Mouse (Mus musculus) liver, postnatal 0 days (tissue): ENCODE results near the gene Aars2. TPM values are rescaled to one million over a fixed set of nuclear protein-coding genes. Genes with fewer than 3 reads are reported as not detected.

Experiments used
- ATAC-seq: fragments of 200-750 bp; cut with Nextera tagmentation; 2 replicates; pipeline ENCODE4 v1.8.0; 2017; ENCODE audit warnings: mild to moderate bottlenecking, moderate library complexity
- DNase-seq: peaks from one replicate; pipeline ENCODE4 v3.0.0-alpha.2; 2016
- H3K27ac ChIP-seq: fragments of 300-500 bp; sonication (generic); 2 replicates; pipeline ENCODE4 v1.5.1; 2014; ENCODE audit warnings: antibody characterized with exemption, moderate library complexity, mild to moderate bottlenecking, low read depth
- H3K27me3 ChIP-seq: fragments of 300-500 bp; sonication (generic); 2 replicates; pipeline ENCODE4 v1.6.1; 2014; ENCODE audit warnings: low read length, control low read depth, mixed read lengths; ENCODE audit not compliant: insufficient read depth
- H3K36me3 ChIP-seq: fragments of 300-500 bp; sonication (generic); replicated peaks from 2 replicates; pipeline ENCODE4 v1.6.1; 2014; ENCODE audit warnings: mild to moderate bottlenecking, control low read depth, low read length, moderate library complexity, mixed read lengths; ENCODE audit not compliant: insufficient read depth
- H3K4me1 ChIP-seq: fragments of 300-500 bp; sonication (generic); 2 replicates; pipeline ENCODE4 v1.6.1; 2014; ENCODE audit warnings: antibody characterized with exemption, mild to moderate bottlenecking, control low read depth; ENCODE audit not compliant: insufficient read depth
- H3K4me2 ChIP-seq: fragments of 300-500 bp; sonication (generic); 2 replicates; pipeline ENCODE4 v1.6.1; 2014; ENCODE audit warnings: low read depth, mild to moderate bottlenecking, low read length, moderate library complexity, mixed read lengths
- H3K4me3 ChIP-seq: fragments of 300-500 bp; sonication (generic); 2 replicates; pipeline ENCODE4 v1.5.1; 2014; ENCODE audit warnings: low read depth, low read length
- H3K9ac ChIP-seq: fragments of 300-500 bp; sonication (generic); replicated peaks from 2 replicates; pipeline ENCODE4 v1.6.1; 2014; ENCODE audit warnings: mild to moderate bottlenecking, moderate library complexity
- H3K9me3 ChIP-seq: fragments of 300-500 bp; sonication (generic); 2 replicates; pipeline ENCODE4 v1.6.1; 2016; ENCODE audit warnings: mild to moderate bottlenecking, control low read depth, low read length, mixed read lengths
- CTCF ChIP-seq: sonication (generic); IDR thresholded peaks from 2 replicates; pipeline ENCODE4 v1.5.1; 2016; ENCODE audit warnings: antibody characterized with exemption, low read depth
- EP300 ChIP-seq: IDR thresholded peaks from 2 replicates; pipeline ENCODE4 v1.6.1; 2016; ENCODE audit warnings: antibody characterized with exemption, low read depth, mild to moderate bottlenecking
- WGBS: fragments of 180-500 bp; shearing (Covaris S2); extraction: QIAGEN DNeasy Blood & Tissue Kit; methylation state at CpG from one replicate; pipeline ENCODE4 v1.1.7; 2014; ENCODE audit not compliant: insufficient replicate concordance; 5-methylcytosine and 5-hydroxymethylcytosine counted together
- polyA plus RNA-seq: library from polyadenylated mRNA; unstranded; fragments of >200 nt; fragmentation: Nextera tagmentation; extraction: Ambion mirVana; gene quantifications from 2 replicates; pipeline ENCODE4 v1.2.1, GENCODE M21; 2015

The Aars2 gene
- polyA plus RNA-seq, 1 experiment from 2014 or later, result 4.8 TPM

DNA sequence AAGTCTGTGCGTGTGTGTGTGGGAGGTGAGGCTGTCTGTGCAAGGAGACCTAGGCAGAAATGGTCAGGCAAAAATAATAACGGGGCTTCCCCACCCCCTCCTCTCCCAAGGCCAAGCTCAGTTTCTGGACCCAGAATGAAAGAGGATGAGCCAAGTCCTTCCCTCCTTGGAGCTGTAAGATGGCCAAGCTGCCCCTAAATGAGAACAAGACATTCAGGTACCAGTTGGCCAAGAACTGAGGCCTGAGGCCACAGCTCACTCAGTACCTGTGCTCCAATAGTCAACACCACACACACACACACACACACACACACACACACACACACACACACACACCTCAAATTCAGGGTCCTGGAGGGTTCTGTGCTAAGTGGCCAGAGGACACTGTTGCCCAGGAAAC lies 36.1 kb downstream of the Aars2 start:
- Histone ChIP-seq H3K9me3 (no peaks in the 10 kb centered on the region), H3K9ac (no peak overlapping the region), H3K4me3 (no peak overlapping the region), H3K27ac (no peak overlapping the region), H3K4me2 (no peak overlapping the region), H3K36me3 (no peaks in the 10 kb centered on the region), H3K4me1 (peaks cover 5% of the 10 kb centered on the region; the same call in 1 of the 2 replicates), H3K27me3 (peaks cover 70% of the 10 kb centered on the region)
- ATAC-seq (no peak), DNase-seq (no peak)
- 48% methylated on average over 2 of the region's 2 CpGs for WGBS
- TF ChIP-seq CTCF (no peak), EP300 (no peak)

DNA sequence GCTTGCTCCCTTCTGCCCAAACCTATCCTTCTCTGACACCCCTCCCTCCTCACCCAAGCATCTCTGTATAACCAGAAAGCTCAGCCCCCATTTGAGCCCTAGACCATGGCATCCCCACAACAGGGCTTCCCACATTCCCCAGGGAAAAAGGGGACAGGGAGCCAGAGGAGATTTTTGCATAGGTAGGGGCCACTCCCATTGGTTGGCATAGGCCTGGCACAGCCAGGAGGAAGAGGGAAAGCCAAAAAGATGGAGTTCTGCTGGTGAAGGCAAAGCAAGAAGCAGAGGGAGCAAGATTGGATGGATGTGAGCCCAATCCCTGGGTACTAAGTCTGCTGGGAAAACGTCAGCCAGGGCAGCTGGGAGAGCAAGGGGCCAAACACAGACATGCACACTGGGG lies 36.5 kb downstream of the Aars2 start:
- H3K27me3 ChIP-seq, result peaks cover 74% of the 10 kb centered on the region
- no peaks in the 10 kb centered on the region for H3K9me3 ChIP-seq
- no peak overlapping the region for H3K27ac ChIP-seq
- H3K4me2 ChIP-seq, result no peak overlapping the region
- DNase-seq, result no peak
- TF ChIP-seq EP300 (no peak), CTCF (no peak)
- H3K36me3 ChIP-seq, result no peaks in the 10 kb centered on the region
- no peak overlapping the region for H3K9ac ChIP-seq
- WGBS, result 24% methylated on average over 1 of the region's 1 CpGs
- H3K4me1 ChIP-seq, result peaks cover 5% of the 10 kb centered on the region; the same call in 1 of the 2 replicates
- H3K4me3 ChIP-seq, result no peak overlapping the region
- ATAC-seq, result no peak

DNA sequence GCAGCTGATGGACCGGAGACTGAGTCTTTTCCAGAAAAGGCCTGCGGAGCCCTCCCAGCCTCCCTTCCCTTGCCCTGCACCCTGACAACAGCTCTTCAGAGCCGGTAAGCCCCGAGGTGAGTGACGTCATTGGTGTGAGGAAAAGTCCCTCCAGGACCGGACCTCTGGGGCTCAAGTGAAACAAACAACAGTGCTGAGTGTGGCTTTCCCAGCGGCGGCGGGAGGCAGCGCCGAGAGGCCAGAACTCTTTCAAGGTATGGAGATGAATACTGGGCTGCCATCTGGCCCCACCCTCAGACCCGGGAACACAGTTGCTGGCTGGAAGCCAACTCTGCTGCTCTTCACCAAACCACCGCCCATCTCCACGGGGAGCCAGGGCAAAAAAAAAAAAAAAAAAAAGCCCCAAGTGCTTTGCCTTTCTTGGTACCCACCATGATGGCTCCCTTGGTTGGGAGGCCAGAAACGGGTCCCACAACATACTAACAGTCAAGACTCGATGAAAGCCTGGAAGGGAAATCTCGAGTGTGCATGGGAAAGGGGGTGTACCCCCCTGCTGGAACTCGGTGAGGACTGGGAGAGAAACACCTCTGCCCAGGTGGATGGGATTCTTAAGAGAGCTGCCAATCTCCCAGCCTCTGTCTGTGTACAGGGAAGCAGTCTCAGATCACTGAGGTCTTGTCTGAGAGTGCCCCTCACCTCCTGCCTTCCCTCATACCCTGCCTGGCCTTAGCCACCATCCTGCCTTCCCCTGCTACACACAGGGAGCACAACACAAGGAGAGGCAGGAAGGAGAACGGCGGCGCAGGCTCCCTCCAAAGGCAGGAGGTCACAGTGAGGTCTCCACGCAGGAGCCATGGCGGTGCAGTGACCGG lies 37.6 kb downstream of the Aars2 start:
- no peak overlapping the region for H3K4me2 ChIP-seq

DNA sequence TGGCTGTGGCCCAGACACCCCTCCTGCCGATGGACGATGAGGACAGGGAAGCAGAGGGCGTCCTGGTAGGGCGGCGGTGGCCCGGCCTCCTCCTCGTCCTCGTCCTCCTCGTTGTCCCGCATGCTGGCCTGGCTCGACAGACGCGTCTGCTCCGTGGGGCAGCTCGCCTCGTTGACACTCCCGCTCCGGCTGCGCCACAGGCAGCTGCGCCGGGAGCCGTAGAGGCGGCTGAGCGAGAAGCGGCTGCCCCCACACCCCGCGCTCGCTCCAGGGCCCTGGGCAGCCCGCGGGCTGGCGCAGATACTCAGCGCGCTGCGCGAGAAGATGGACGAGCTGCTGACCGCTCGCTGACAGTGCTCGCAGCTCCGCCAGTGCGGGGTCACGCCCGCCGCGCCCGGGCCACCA lies 38.2 kb downstream of the Aars2 start:
- Histone ChIP-seq H3K4me1 (peaks cover 10% of the 10 kb centered on the region), H3K4me3 (peak overlapping the region; percentile 6; the same call in 1 of the 2 replicates), H3K27me3 (peaks cover 86% of the 10 kb centered on the region), H3K36me3 (no peaks in the 10 kb centered on the region), H3K9ac (no peak overlapping the region), H3K9me3 (no peaks in the 10 kb centered on the region), H3K27ac (no peak overlapping the region), H3K4me2 (peak overlapping the region; percentile 18; the same call in 1 of the 2 replicates)
- 6% methylated on average over 32 of the region's 46 CpGs for WGBS
- no peak for ATAC-seq
- no peak for TF ChIP-seq EP300
- TF ChIP-seq CTCF, result no peak
- DNase-seq, result no peak

More for the DNA sequence above, 37.6 kb downstream of the Aars2 start:
- no peak overlapping the region for H3K4me3 ChIP-seq
- 6% methylated on average over 24 of the region's 24 CpGs for WGBS
- no peak overlapping the region for H3K27ac ChIP-seq
- no peak for ATAC-seq
- H3K36me3 ChIP-seq, result no peaks in the 10 kb centered on the region
- TF ChIP-seq CTCF (no peak), EP300 (no peak)
- no peak overlapping the region for H3K9ac ChIP-seq
- H3K4me1 ChIP-seq, result peaks cover 9% of the 10 kb centered on the region
- DNase-seq, result no peak
- H3K27me3 ChIP-seq, result peaks cover 83% of the 10 kb centered on the region
- no peaks in the 10 kb centered on the region for H3K9me3 ChIP-seq

DNA sequence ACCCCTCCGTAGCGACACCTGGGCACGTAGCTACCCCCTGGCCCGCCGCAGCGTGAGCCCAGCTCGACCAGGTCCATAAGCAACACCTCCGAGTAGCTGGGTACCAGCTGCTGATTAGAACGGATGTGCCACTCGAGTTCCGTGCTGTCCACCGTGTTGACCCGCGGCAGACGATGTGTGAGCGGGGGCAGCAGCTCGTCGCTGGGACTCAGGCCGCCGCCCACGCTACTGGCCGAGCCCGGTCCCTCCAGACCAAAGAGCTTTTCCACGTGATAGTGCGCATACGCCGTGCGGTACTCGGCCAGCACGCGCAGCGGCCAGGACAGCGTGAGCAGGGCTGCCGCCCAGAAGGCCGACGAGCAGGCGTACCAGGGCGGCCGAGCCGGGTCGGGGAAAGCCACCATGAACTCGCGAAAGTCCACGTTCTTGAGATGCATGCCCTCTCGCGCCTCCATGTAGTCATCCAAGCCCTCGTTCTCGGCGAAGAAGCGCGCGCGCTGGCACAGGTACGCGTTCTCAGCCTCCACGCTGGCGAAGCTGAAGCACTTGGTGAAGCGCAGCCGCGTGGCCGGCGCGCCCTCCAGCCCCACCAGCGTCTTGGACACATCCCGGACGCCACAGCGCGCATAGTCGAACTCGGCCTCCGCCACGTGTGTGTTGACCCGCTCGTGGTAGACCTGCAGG lies 38.8 kb downstream of the Aars2 start:
- WGBS, result 4% methylated on average over 74 of the region's 74 CpGs

DNA sequence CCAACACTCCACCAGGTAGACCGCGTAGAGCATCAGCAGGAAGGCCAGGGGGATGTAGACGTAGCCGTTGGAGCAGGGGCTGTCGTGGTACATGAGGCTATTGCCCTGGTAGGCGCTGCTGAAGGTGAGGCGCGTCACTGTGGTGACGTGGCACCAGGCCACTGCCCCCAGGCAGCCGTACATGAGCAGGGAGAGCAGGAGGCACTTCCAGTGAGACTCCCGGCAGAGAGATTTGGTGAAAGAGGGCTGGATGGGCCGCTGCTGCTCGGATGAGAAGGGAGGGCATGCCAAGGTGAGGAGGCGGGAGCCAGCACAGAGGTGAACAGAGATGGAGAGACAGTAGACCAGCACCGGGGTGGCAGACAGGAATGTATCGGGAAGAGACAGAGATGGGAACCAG lies 40.3 kb downstream of the Aars2 start:
- Histone ChIP-seq H3K9ac (no peak overlapping the region), H3K4me1 (peaks cover 10% of the 10 kb centered on the region), H3K27me3 (peaks cover 87% of the 10 kb centered on the region), H3K4me2 (no peak overlapping the region), H3K27ac (no peak overlapping the region), H3K4me3 (no peak overlapping the region), H3K36me3 (no peaks in the 10 kb centered on the region), H3K9me3 (no peaks in the 10 kb centered on the region)
- DNase-seq (no peak), ATAC-seq (no peak)
- TF ChIP-seq CTCF, result no peak
- TF ChIP-seq EP300, result no peak
- 68% methylated on average over 16 of the region's 16 CpGs for WGBS

More for the DNA sequence above, 38.8 kb downstream of the Aars2 start:
- DNase-seq, result no peak
- no peaks in the 10 kb centered on the region for H3K36me3 ChIP-seq
- H3K4me1 ChIP-seq, result peaks cover 10% of the 10 kb centered on the region
- peaks cover 88% of the 10 kb centered on the region for H3K27me3 ChIP-seq
- no peak for ATAC-seq
- peak overlapping the region; percentile 6; the same call in 1 of the 2 replicates for H3K4me3 ChIP-seq
- H3K9me3 ChIP-seq, result no peaks in the 10 kb centered on the region
- TF ChIP-seq EP300, result no peak
- TF ChIP-seq CTCF, result no peak
- peak overlapping the region; percentile 18; the same call in 1 of the 2 replicates for H3K4me2 ChIP-seq
- no peak overlapping the region for H3K9ac ChIP-seq
- no peak overlapping the region for H3K27ac ChIP-seq
